Comparison of ENCODE assay signal across 8 mouse cellular contexts in genomic region chr11:100958613-100959463, GRCm38 (mm10). TPM values are rescaled to one million over a fixed set of nuclear protein-coding genes. Genes with fewer than 3 reads are reported as not detected.
DNase-seq lines count a peak whose midpoint lies in the region; ATAC-seq and TF ChIP-seq lines count a peak whose summit lies in the region.

No protein-coding gene starts in this region.

- WGBS in kidney, adult 2 months: 44% methylated on average over 76 of the region's 76 CpGs
- WGBS in embryonic facial prominence, embryonic 12.5 days: 6% methylated on average over 76 of the region's 76 CpGs
- 14% methylated on average over 73 of the region's 76 CpGs for WGBS in hindbrain, postnatal 0 days

- TF ChIP-seq CTCF in kidney, adult 2 months (conservative IDR thresholded peaks at IDR 0.05; ENCODE audit: insufficient read depth, insufficient read length, low read depth, low read length): no peak
- no peak for TF ChIP-seq CTCF in hindbrain, postnatal 0 days (IDR thresholded peaks at IDR 0.05; ENCODE audit: low read depth)

- peak overlapping the region; percentile 41 for H3K9ac ChIP-seq in embryonic facial prominence, embryonic 12.5 days
- H3K9ac ChIP-seq in hindbrain, postnatal 0 days (replicated peaks; ENCODE audit: low read length): no peak overlapping the region

- H3K27me3 ChIP-seq in kidney, adult 2 months (replicated peaks; ENCODE audit: control insufficient read depth, insufficient read depth, low read length): no peaks in the 10 kb centered on the region
- H3K27me3 ChIP-seq in embryonic facial prominence, embryonic 12.5 days: peaks cover 30% of the 10 kb centered on the region
- H3K27me3 ChIP-seq in hindbrain, postnatal 0 days (ENCODE audit: insufficient read depth, low read length): peaks cover 8% of the 10 kb centered on the region; the same call in 1 of the 2 replicates

- no peak overlapping the region for H3K27ac ChIP-seq in kidney, adult 2 months (ENCODE audit: insufficient read depth, low read depth, low read length)
- no peak overlapping the region for H3K27ac ChIP-seq in embryonic facial prominence, embryonic 12.5 days
- H3K27ac ChIP-seq in hindbrain, postnatal 0 days: no peak overlapping the region

- no peak for TF ChIP-seq POLR2A in kidney, adult 2 months (IDR thresholded peaks at IDR 0.05; ENCODE audit: low read depth, low read length)

- H3K9me3 ChIP-seq in embryonic facial prominence, embryonic 12.5 days: no peaks in the 10 kb centered on the region
- no peaks in the 10 kb centered on the region for H3K9me3 ChIP-seq in hindbrain, postnatal 0 days (ENCODE audit: low read length)

- peak overlapping the region; percentile 47 for H3K4me2 ChIP-seq in embryonic facial prominence, embryonic 12.5 days (replicated peaks)
- peak overlapping the region; percentile 50 for H3K4me2 ChIP-seq in hindbrain, postnatal 0 days (ENCODE audit: low read depth, low read length)

- peak; percentile 25 for DNase-seq in kidney, adult 2 months
- no peak for DNase-seq in kidney, adult 9 months
- peak; percentile 21 for DNase-seq in hindbrain, postnatal 0 days (ENCODE audit: low spot score)
- DNase-seq in neural tube, embryonic 10.5 days (ENCODE audit: extremely low spot score, low spot score): peak; percentile 38
- DNase-seq in urinary bladder, postnatal 14 days (ENCODE audit: low spot score): no peak
- no peak for DNase-seq in spleen, adult 12 weeks (ENCODE audit: low spot score)
- DNase-seq in cerebellum, postnatal 4 days (ENCODE audit: low spot score in 2 of 2): no peak

- no peaks in the 10 kb centered on the region; the same call in 1 of the 2 replicates for H3K4me1 ChIP-seq in kidney, adult 2 months (ENCODE audit: control insufficient read depth, insufficient read depth, low read length)
- H3K4me1 ChIP-seq in embryonic facial prominence, embryonic 12.5 days: peaks cover 9% of the 10 kb centered on the region; the same call in 1 of the 2 replicates
- no peaks in the 10 kb centered on the region for H3K4me1 ChIP-seq in hindbrain, postnatal 0 days (ENCODE audit: insufficient read depth, low read length)

- no peaks in the 10 kb centered on the region for H3K36me3 ChIP-seq in kidney, adult 2 months (ENCODE audit: control insufficient read depth, insufficient read depth, low read length)
- no peaks in the 10 kb centered on the region for H3K36me3 ChIP-seq in embryonic facial prominence, embryonic 12.5 days
- no peaks in the 10 kb centered on the region for H3K36me3 ChIP-seq in hindbrain, postnatal 0 days (ENCODE audit: insufficient read depth, low read length)

- ATAC-seq in embryonic facial prominence, embryonic 12.5 days (ENCODE audit: insufficient number of reproducible peaks, insufficient read depth, low FRiP score, low TSS enrichment): no peak
- no peak for ATAC-seq in hindbrain, postnatal 0 days

- no peak overlapping the region for H3K4me3 ChIP-seq in kidney, adult 2 months (ENCODE audit: insufficient read depth, low read depth, low read length)
- H3K4me3 ChIP-seq in embryonic facial prominence, embryonic 12.5 days: peak overlapping the region; percentile 28
- H3K4me3 ChIP-seq in hindbrain, postnatal 0 days (ENCODE audit: low read length): peak overlapping the region; percentile 29

RNA-seq across cellular contexts. Expression of gene Cavin1, which starts 11.8 kb away (rescaled TPM):
- polyA plus RNA-seq in kidney, adult 2 months (2012; rRNA removed): 32.1 and 35.0 TPM in 2 replicates
- 68.4 and 69.6 TPM in 2 replicates for polyA plus RNA-seq in embryonic facial prominence, embryonic 12.5 days (2016; fragmentation: Nextera tagmentation; extraction: Ambion mirVana)
- total RNA-seq in hindbrain, postnatal 0 days (2014; rRNA removed): 19.7 and 26.3 TPM in 2 replicates
- polyA plus RNA-seq in hindbrain, postnatal 0 days (2015; fragmentation: Nextera tagmentation; extraction: Ambion mirVana): 48.6 and 50.2 TPM in 2 replicates

RNA-seq across cellular contexts. Expression of gene Stat3, which starts 19.5 kb away (rescaled TPM):
- polyA plus RNA-seq in kidney, adult 2 months (2012; rRNA removed): 55.5 and 57.2 TPM in 2 replicates
- 38.4 and 39.4 TPM in 2 replicates for polyA plus RNA-seq in embryonic facial prominence, embryonic 12.5 days (2016; fragmentation: Nextera tagmentation; extraction: Ambion mirVana)
- total RNA-seq in hindbrain, postnatal 0 days (2014; rRNA removed): 49.7 and 56.2 TPM in 2 replicates
- 41.4 and 43.4 TPM in 2 replicates for polyA plus RNA-seq in hindbrain, postnatal 0 days (2015; fragmentation: Nextera tagmentation; extraction: Ambion mirVana)

RNA-seq across cellular contexts. Expression of gene Atp6v0a1, which starts 50.4 kb away (rescaled TPM):
- polyA plus RNA-seq in kidney, adult 2 months (2012; rRNA removed): 48.4 and 54.0 TPM in 2 replicates
- polyA plus RNA-seq in embryonic facial prominence, embryonic 12.5 days (2016; fragmentation: Nextera tagmentation; extraction: Ambion mirVana): 32.8 and 33.7 TPM in 2 replicates
- 213 and 222 TPM in 2 replicates for total RNA-seq in hindbrain, postnatal 0 days (2014; rRNA removed)
- polyA plus RNA-seq in hindbrain, postnatal 0 days (2015; fragmentation: Nextera tagmentation; extraction: Ambion mirVana): 162 and 181 TPM in 2 replicates

Comparison
In these comparisons a context has a peak if more than half of its experiments do, and no peak if none do; other contexts are left out.
1. DNase-seq: peak in kidney, adult 2 months (single experiment), hindbrain, postnatal 0 days (single experiment) and neural tube, embryonic 10.5 days (single experiment); none in kidney, adult 9 months (single experiment), urinary bladder, postnatal 14 days (single experiment), spleen, adult 12 weeks (single experiment) and cerebellum, postnatal 4 days (0 of 2).